Mouse (Mus musculus) cortical plate, adult 2 months (tissue): ENCODE measurements around the gene Dhx33.

Experiments
- CTCF ChIP-seq: fragments of 200-500 bp; IDR thresholded peaks from 2 replicates; pipeline ENCODE4 v1.5.1; 2011; ENCODE audit warnings: mild to moderate bottlenecking, control low read depth, low read length; ENCODE audit not compliant: insufficient read depth; ENCODE audit errors: extremely low read depth
- POLR2A ChIP-seq: fragments of 200-500 bp; IDR thresholded peaks from 2 replicates; pipeline ENCODE4 v1.6.1; 2011; ENCODE audit warnings: mild to moderate bottlenecking, low read length, control low read depth; ENCODE audit not compliant: insufficient read depth; ENCODE audit errors: extremely low read depth

- TF ChIP-seq CTCF (no peak), POLR2A (no peak)
These were observed 12.8 kb upstream of the Dhx33 start for GRCm38 (mm10) chr11:71017051-71017450.
